Mouse (Mus musculus): Measurements from ENCODE around the gene 1700020D05Rik. TPM values are rescaled to one million over a fixed set of nuclear protein-coding genes. Genes with fewer than 3 reads are reported as not detected.

The 1700020D05Rik gene
- polyA plus RNA-seq, 1 experiment, result 1.9 TPM

DNA sequence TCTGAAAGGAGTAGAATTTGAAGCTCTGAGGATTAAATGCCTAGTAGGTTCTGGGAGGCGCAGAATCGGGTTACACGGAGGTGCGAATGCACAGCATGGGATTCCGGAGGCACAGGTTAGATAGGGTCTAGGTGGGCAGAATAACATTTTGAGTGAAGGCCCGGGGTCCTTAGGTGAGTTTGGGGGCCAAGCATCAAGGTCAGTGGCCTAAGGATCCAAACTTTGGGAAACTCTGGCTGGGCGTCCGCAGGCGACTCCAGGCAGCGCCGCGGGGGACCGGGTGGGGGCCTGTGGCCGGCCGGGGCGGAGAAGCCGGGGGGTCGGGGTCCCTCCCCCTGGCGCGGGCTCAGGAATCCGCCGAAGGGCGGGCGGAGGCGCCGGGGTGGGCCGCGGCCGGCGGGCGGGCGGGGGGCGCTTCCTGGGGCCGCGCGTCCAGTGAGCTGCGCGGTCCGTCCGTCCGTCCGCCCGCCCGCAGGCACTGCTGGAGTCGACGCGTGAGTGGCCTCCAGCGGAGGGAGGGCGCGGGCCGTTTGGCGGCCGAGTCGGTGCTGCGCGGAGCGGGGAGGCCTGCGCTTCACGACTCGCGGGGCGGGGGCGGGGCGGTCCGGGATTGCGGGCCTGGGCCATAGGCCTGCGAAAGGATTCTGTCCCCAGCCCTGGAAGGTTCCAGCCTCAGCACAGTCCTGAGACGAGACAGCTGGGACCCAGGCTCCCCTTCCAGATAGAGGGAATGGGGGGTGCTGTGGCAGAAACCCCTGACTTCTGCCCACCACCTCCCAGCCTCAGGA lies 29.1 kb downstream of the 1700020D05Rik start:
- no peak for DNase-seq (ENCODE audit: low read depth)

- DNase-seq (ENCODE audit: low read depth), result no peak
Observed at GRCm38 (mm10) chr19:5473720-5474119, 29.9 kb downstream of the 1700020D05Rik start, which contains the start of gene Efemp2. Gene Efemp2, plus strand, starts transcription at chr19:5473954.

DNA sequence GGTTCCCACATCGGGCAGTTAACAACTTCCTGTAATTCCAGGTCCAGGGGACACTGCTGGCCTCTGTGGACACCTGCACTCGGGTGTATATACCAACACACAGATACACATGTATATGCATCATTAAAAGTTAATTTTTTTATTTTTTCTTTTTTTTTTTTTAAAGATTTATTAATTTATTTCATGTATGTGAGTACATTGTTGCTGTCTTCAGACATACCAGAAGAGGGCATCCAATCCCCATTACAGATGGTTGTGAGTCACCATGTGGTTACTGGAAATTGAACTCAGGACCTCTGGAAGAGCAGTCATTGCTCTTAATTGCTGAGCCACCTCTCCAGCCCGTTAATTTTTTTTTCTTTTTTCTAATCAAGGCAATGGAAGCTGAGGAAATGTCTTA lies 30.7 kb downstream of the 1700020D05Rik start:
- no peak for DNase-seq (ENCODE audit: low read depth)

GRCm38 (mm10) chr19:5471846-5472245 lies 31.7 kb downstream of the 1700020D05Rik start:
- DNase-seq (ENCODE audit: low read depth), result no peak

DNA sequence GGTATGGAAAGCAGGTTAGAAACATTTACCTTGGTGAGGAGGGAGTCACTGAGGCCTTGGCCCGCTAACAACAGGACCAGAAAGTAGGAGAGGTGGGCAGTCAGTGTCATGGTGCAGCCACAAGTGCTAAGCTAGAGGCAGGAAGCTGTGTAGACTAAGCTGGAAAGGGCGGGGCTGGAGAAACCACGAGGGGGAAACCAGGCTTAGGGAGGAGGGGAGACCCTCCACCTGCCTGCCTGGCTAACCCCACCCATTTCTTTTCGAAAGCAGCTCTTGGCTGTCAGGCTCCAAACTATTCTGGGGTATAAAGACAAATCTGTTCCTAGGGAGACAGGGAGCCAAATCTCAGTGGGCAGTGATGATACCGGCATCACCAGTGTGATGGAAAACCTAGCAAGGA lies 35.2 kb downstream of the 1700020D05Rik start, which contains the start of gene Ctsw:
Gene Ctsw, minus strand, starts transcription at position 134 of the 400 bp plus-strand sequence.
- no peak for DNase-seq (ENCODE audit: low read depth)

- no peak for DNase-seq (ENCODE audit: low read depth)
Observed at GRCm38 (mm10) chr19:5466916-5467500, 36.6 kb downstream of the 1700020D05Rik start.

GRCm38 (mm10) chr19:5465037-5465436 lies 38.5 kb downstream of the 1700020D05Rik start:
- DNase-seq (ENCODE audit: low read depth), result no peak

- DNase-seq (ENCODE audit: low read depth), result no peak
Observed at GRCm38 (mm10) chr19:5463791-5464562, 39.6 kb downstream of the 1700020D05Rik start.

- no peak for DNase-seq (ENCODE audit: low read depth)
Observed at GRCm38 (mm10) chr19:5463212-5463611, 40.4 kb downstream of the 1700020D05Rik start.

GRCm38 (mm10) chr19:5461411-5461810 lies 42.2 kb downstream of the 1700020D05Rik start:
- no peak for DNase-seq (ENCODE audit: low read depth)

- DNase-seq (ENCODE audit: low read depth), result no peak
Observed at GRCm38 (mm10) chr19:5460465-5460911, 43.1 kb downstream of the 1700020D05Rik start, which contains the start of gene Fibp. Gene Fibp, plus strand, starts transcription at chr19:5460615.

- no peak for DNase-seq (ENCODE audit: low read depth)
Observed at GRCm38 (mm10) chr19:5459896-5460295, 43.7 kb downstream of the 1700020D05Rik start.

DNA sequence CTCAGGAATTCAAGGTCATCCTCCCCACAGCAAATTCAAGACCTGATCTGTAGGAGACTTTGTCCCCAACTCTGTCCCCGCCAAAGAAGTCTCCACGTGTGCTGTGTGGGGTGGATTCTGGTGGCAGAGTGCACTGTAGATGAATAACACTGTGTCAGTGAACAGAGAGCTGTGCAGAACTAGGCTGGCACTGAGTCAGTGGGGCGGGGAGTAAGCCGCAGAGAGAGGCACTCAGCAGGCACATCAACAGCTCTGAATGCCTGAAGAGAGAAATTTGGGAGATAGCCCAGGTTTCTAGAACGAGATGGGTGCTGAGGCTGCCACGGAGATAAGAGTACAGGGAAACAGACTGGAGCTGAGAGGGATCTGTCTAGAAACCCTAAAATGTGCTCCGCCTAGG lies 44.6 kb downstream of the 1700020D05Rik start:
- DNase-seq (ENCODE audit: low read depth), result no peak

DNA sequence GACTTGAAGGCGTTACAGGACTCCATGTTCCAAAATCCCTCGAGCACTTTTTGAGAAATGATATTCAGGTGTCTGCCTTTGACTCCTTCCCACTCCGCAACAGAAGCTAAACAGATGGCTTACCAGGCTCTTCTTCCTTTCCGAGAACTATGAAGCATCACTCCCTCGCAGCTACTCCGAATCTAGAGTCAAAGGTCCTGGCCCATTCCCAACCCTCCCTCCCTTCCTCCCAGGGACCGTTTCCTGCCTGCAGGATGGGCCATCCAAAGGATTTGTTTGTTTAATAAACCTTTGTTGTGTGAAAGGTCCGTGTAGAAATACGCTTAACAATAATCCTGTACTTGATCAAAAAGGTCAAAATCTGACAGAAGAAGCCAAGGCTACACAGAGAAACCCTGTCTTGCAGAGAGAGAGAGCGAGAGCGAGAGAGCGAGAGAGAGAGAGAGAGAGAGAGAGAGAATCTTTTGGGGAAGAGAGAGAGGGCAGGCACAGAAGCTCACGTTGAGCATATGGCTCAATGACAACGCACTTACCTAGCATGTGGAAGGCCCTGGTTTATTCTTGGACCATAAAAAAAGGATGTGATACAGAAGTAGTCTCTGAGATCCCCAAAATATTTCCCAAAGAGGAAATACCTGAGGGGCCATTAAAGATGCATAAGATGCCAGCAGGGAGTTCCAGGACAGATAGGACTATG lies 45.7 kb downstream of the 1700020D05Rik start, which contains the start of gene Ccdc85b:
Gene Ccdc85b, minus strand, starts transcription at position 149 of the 697 bp plus-strand sequence.
- no peak for DNase-seq (ENCODE audit: low read depth)

DNA sequence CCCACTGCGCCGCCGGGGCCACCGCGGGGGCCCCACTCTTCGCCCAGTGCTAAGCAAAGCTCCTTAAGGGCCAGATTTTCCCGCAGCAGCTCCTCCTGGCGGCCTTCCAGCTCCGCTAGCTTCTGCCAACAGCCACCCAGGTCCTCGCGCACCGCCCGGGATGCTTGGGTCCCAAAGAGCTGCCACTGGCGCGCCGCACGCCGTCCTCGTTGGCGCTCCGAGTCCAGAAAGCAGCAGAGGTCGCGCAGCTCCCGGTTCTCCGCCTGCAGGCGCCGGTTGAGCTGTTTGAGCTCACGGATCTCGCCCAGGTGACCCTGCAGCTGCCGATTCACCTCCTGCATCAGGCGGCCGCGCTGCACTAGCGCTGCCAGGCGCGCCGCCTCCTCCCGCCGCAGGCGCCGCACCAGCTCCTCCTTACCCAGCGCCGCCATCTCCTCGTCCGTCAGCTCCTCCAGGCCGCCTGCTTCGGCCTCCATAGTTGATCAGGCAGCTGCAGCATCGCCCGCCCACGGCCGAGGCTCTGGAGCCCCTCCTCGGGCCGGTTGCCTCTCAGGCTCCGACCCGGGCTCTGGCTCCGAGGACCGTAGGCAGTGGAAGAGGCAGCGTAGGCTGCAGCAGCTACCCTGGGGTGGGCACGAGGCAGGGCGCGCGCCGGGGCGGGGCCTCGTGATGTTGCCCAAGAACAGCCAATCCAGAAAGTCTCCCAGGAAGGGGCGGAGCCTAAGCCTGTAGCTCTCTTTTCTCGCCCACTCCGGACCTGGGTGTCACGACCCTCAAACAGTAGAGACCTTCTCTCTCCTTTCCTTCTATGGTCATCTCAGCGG lies 46.5 kb downstream of the 1700020D05Rik start:
- no peak for DNase-seq (ENCODE audit: low read depth)

GRCm38 (mm10) chr19:5456241-5456921 lies 47.2 kb downstream of the 1700020D05Rik start:
- DNase-seq (ENCODE audit: low read depth), result no peak

GRCm38 (mm10) chr19:5455568-5455967 lies 48.0 kb downstream of the 1700020D05Rik start:
- no peak for DNase-seq (ENCODE audit: low read depth)

GRCm38 (mm10) chr19:5455037-5455436 lies 48.5 kb downstream of the 1700020D05Rik start:
- no peak for DNase-seq (ENCODE audit: low read depth)
